Mouse (Mus musculus) heart, adult 9 months (tissue): ENCODE results near the gene Oas1h.
"Not testable (repeated sequence)": the region's sequence is repeated elsewhere in the genome, so short reads cannot be mapped to it uniquely, and the experiment has no call there.

Source experiments
- DNase-seq, 2 experiments: peaks; one replicate each; pipeline ENCODE4 v3.0.0; 2022; ENCODE audit warnings: low spot score in 2 of 2

Oas1h gene

DNA sequence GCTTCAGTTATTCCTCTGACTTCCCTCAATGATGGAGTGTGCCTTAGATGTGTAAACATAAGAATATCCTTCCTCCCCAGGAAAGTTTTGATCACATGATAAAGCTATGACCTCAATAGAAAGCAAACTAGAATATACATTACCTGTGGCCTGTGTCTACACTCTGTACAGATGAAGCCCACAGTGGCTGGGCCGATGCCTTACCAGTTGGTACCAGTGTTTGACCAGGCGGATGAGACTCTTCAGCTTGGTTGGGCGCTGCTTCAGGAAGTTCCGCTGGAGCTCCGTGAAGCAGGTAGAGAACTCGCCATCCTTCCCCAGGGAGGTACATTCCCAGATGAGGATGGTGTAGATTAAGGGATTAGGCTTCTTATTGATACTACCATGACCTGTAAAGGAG lies 20.5 kb downstream of the Oas1h start:
- DNase-seq, result not testable (repeated sequence)

DNA sequence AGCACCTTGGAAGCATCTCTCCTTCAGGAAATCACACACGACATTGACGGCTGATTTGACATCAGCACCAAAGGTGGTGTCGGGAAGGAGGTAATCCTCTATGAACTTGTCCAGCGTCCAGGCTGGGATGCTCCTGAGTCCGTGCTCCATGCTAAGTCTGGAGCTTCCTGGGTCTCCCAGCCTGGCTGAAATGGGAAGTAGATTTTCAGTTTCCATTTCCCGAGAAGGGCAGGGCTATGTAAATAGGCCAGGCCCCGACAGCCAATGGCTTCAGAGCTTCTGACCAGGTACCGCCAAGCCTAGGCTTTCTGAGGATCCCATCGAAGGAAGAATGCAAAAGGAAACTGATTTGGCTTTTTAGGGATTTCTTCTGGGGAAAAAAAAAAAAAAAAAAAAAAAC lies 26.2 kb downstream of the Oas1h start, which contains the start of gene Oas1g:
Oas1g (minus strand) TSS at position 201 of the 400 bp plus-strand sequence.
- DNase-seq, result not testable (repeated sequence)

DNA sequence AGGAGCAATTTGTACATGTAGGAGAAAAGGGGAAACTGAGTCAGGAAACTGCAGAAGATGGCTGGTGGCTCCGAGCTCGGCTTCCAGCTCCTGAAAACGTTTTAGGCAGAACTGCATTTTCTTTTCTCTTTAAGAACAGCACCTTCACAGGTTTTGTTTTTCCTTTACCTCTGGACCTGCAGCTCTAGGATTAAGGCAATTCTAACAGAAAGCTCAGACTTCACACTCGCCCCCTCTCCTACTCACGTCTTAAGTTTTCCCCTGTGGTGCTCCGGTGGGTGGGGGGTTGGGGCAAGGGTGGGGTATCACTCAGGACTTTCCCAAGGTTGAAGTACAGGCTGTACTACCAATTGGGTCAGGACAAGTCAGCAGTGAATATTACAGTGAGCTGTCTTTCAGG lies 26.6 kb downstream of the Oas1h start:
- DNase-seq, result no peak

DNA sequence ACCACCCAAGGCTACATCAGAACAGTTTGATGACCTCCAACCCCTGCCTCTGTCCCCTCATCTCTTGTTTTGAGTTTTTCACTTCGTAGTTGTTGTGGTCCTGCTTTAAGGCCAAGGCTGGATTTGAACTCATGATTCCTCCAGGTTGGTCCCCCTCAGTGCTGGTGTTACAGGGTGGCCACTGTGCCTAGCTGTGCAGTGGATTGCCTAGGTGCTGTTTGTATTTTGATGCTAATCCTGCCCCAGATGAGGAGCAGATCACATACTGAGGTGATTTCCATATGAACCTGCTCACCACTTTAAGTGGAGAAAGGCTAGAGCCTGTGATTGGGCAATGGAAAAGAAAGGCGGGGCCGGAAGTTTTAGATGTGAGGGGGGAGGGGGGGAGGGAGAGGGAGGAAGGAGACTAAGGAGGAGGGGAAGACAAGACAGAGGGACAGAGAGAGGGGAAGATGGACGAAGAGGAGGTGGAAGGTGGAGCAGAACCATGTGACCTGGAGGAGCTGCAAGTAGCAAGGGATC lies 27.1 kb downstream of the Oas1h start:
- DNase-seq, result not testable (repeated sequence)

DNA sequence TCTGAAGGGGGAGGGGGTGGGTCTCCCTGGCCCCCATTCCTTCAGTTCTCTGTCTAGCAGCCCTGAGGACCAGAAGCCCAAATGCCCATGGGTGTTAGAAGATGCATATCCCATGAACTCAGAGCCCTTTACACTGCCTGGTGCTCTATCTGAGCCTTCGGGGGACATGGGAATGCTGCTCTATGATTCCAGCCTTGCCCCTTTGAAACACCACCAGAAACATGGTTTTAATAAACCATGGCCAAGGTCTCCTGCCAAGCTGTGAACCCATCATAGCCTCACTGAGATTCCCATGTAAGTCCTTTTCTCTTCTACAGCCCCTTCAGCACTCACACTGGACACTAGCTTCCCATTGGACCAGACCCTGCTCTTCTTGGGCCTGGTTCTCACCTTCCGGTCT lies 28.8 kb downstream of the Oas1h start:
- no peak for DNase-seq

DNA sequence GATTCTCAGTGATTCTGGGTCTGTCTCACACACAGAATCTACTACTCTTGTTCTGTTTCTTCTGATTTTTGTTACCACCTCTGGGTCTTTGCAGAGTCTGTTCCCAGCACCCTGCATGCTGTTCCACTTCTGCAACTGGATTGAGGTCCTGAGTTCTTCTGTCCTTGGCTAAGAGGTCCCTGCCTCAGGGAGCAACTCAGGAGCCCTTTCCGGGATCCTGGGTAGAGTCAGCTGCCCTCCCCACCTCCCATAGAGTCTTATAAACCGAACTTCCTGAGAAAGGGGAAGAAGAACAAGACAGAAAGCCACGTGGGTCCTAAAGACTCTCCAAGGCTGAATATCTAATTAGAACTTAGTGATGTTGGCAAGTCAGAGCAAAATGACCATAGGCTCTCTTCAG lies 29.8 kb downstream of the Oas1h start:
- no peak for DNase-seq

DNA sequence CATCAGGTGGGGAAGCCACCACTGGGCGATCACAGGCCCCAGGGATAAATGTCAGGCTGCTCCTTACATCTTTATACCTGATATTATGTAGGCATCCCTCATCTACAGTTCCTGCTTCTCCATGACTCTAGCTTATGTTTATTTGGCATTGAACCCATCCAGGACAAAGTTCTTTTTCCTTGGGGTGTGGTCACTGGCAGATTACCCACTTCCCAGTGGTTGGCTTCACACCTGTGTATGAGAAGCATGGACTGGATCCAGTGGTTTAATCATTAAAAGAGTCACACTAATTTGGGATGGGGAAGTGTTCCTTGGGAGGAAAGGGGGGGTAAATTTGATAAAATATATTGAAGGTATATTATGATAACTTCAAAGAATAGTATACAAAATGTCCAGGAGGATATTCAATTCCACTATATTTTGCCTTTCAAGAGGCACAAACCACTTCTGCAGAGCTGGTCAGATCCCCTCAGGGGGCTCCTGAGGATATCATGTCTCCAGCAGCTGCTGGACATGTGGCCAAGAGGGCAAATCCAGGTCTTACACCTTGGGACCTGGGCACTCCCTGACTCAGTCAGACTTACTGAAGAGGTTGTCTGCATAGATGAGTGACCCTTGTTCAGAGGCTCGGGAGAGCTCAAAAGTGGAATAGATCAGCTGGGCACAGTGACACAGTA lies 30.5 kb downstream of the Oas1h start:
- not testable (repeated sequence) for DNase-seq

DNA sequence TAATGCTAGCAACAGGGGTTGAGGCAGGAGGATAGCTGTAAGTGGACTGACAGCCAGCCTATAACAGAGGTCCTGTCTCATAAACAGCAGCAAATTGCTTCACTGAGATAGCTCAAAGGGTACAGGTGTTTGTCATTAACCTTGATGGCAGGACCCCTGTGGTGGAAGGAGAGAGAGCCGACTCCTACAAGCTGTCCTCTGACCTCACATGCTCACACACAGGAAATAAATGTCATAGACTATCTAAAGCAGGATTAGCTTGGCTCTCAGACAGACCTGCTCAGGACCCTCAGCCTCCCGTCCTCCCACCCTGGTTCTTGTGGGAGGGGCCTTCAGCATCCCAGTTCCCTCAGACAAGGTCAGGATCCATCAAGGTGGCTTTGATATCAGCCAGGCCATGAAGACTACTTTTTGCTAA lies 31.0 kb downstream of the Oas1h start:
- DNase-seq, result no peak

DNA sequence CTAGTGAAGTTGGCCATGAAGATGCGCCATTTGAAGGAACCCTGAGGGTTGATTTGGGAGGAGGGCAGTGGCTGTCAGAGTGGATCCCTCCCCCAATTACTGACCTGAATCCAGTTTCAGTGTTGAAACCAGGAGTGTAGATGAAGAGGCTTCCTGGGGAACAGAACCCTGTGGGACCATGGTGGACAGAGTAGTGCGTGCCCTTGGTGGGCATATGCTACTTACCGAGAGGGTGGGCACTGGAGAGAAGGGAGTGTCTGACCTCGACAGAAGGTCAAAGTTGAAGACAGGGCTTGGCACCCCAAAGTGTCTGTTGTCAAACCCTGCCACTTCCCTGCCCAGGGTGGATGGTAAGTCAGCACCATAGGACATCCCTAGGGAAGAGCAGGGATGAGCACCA lies 32.6 kb downstream of the Oas1h start:
- DNase-seq, result not testable (repeated sequence)

DNA sequence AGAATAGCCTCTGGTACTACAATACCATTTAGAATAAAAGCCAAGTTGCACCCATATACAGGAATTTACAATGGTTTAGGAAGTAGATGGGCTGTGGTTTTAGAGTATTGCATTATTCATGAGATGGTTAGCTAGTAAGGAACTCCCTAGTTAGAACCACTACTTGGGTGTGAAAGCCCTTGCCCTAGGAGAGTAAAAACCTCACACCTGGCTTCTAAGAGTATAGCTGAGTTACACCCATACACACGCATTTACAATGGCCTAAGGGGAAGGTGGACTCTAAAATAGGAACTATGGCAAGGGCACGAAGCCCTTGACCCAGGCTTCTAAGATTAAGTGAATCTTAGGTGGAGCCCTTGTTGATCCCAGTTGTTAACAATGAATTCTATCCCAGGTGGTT lies 33.5 kb downstream of the Oas1h start:
- not testable (repeated sequence) for DNase-seq

DNA sequence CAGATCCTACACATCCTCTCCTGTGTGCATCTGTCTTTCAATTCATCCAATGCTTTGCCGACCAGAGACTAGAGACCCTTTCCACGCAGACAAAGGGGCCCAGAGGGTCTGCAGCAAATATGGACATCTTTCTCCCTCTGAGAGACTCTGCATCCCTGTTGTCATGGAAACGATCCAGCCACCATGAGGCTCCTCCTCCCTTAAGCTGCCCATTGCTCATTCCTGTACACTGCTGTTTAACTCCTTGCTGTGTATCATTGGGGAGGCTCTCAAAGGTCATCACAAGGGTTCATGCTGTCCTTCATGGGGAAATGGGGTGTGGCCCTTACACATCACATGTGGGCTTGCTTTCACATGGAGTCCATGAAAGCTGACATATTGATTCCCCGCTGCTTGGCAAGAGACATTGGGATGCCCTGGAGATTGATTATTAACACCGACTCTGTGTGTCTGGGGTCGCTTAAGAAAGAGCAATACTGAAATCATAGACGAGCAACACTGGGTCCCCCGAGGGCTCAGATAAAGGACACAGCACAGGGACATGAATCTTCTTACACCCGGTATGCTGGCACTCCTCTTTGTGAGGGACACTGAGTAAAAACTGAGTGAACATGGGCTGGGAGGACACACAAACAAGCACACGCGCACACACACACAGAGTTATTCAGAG lies 34.1 kb downstream of the Oas1h start:
- no peak for DNase-seq

DNA sequence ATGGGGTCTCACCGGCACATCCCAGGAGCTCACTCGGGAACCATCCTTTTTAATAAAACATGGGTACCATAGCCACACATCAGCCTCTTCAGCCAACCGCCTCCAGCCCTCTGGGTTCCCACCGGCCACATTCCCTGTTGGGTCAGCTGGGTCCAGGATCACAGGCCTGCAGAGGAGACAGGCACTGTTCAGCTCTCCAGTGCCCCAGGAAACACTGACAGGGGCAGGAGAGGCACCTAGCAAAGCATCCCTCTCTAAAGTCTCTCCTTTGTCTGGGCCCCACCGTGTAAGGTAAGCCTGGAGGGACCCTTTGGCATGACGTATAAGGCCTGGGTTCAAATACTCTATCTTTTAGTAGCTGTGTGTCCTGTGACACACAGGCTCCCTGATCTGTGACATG lies 37.1 kb downstream of the Oas1h start:
- DNase-seq, result no peak

DNA sequence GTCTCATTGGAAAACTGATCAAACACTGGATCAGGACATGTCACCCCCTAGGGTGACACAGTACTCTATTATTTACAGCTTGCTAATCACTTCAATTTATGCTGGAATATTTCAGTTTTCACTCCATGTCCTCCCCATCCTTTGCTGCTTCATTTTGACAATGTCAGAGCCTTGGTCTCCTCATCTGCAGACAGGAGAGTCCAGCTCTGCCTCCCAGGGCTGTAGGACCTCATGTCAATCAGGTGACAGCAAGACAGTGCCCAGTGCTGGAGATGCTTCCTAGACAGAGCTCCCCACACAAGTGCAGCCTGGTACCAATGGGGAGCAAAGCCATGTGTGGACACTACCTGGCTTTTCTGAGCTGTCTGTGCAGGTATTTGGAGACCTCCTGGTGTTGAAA lies 37.5 kb downstream of the Oas1h start:
- DNase-seq, result no peak

DNA sequence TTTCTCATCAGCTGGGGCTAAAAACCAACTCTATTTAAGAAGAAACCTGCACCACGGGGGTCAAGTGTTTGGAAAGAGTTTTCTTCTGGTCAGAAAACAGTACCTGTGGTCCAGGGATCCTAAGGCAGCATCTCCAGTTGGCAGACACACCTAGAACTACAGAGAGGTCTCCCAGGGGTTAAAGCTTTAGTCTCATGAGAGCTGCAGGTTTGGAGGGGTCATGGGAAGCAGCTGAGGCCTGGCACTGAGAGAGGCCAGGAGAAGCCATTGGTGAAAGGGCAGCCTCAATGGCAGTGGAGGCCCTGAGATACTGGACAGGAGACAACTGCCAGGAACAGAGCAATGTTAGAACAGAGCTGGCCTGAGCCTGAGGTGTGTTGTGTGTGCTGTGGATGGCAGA lies 39.4 kb downstream of the Oas1h start:
- no peak for DNase-seq

DNA sequence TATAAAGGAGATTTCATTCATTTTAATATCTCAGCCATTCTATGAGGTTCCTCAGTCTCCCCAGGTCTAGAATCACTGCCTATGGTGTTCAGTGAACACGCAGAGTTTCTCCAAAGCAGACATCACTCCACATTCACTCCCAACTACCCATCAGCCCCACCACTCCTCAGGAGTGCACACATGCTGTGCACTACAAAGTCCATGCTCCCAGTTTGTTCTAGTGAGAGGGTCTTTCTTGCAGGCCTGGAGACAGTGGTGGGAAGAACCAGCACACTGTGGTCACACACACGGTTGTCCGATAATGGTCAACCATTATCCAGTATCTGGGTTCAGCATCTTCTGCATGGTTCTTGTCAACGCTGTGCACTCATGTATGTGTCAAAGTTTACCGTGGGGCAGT lies 40.8 kb downstream of the Oas1h start:
- DNase-seq, result no peak

DNA sequence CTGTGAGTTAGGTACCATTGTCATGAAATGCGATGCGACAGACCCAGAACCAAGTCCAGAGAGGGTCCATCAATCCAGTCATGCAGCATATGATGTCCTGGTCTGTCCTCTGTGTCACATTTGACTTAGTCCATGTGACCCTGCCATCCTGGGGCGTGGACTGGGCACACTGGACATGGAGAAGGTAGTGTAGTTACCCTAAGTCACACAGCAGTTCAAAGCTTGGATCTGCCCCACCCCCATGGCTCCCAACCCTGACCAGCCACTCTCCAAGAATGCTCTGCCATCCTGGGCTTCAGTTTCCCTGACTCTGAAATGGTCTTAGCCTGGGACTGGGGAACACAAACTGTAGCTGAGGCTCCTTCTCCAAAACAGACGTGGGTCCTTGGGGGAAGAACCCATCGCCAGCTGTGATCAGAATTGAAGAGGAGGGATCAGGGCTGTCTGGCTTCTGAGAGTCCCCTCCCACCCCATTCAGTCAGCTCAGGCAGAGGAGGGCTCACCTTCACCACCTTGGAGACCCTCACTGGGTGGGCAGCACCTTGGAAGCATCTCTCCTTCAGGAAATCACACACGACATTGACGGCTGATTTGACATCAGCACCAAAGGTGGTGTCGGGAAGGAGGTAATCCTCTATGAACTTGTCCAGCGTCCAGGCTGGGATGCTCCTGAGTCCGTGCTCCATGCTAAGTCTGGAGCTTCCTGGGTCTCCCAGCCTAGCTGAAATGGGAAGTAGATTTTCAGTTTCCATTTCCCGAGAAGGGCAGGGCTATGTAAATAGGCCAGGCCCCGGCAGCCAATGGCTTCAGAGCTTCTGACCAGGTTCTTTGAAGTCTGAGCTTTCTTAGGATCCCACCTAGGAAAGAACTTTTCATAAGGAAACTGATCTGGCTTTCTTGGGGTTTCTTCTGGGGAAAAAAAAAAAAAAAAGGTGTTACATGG lies 45.8 kb downstream of the Oas1h start, which contains the start of gene Oas1a:
Oas1a (minus strand) TSS at position 731 of the 943 bp plus-strand sequence.
- not testable (repeated sequence) for DNase-seq

DNA sequence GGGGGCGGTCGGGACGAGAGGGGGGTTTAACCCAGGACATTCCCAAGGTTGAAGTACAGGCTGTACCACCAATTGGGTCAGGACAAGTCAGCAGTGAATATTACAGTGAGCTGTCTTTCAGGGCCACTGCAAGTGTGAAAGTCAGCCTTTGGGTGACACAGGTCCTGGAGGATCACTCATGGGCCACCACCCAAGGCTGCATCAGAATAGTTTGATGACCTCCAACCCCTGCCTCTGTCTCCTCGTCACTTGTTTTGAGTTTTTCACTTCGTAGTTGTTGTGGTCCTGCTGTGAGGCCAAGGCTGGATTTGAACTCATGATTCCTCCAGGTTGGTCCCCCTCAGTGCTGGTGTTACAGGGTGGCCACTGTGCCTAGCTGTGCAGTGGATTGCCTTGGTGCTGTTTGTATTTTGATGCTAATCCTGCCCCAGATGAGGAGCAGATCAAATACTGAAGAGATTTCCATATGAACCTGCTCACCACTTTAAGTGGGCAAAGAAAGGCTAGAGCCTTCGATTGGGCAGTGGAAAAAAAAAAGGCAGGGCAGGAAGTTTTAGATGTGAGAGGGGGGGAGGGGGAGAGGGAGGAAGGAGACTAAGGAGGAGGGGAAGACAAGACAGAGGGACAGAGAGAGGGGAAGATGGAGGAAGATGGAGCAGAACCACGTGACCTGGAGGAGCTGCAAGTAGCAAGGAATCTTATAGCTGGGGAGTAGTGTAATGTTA lies 47.1 kb downstream of the Oas1h start:
- DNase-seq, result no peak

DNA sequence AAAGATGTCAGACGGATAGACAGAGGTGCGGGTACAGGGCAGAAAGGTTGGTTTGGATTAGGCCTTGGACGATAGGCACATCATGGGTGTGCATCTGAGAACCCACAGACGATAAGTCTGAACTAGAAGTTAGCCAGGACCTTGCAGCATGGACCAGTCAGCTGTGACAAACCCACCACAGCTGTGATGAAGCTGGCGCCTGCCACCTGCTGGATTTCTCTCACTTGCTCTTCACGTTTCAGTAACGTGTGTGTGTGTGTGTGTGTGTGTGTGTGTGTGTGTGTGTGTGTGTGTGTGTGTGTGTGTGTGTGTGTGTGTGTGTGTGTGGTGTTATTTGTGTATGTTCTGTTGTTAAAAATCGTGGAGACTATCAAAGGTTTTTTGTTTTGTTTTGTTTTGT lies 53.0 kb downstream of the Oas1h start, which contains the start of gene Oas1d:
Oas1d (plus strand) TSS at position 333 of the 400 bp plus-strand sequence.
- not testable (repeated sequence) for DNase-seq

DNA sequence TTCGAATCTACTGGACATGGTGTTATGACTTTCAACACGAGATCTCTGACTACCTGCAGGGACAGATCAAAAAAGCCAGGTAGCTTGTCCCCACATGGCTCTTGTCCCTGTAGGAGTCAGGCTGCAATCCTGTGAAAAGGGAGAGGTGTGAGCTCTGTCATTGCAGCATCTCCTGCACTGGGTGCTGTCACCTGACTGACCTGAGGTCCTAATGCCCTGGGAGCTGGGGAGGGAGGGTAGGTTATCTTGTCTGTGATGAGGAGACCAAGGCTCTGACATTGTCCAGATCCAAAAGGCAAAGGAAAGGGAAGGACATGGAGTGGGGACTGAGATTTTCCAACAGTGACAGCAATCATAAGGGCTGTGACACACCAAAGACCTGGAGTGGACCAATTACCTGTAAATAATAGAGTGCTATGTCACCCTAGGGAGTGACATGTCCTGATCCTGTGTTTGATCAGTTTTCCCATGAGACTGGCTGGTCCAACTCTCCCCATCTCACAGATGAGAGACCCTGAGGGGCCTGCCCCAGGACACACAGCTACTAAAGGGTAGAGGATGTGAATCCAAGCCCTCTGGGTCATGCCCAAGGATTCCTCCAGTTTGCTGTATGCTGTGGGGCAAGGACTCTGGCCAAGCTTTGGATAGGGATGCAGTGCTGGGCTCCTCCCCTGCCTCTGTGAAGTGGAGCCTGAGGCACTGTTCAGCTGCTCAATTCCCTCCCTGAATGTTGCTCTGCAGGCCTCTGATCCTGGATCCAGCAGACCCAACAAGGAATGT lies 58.1 kb downstream of the Oas1h start:
- not testable (repeated sequence) for DNase-seq

DNA sequence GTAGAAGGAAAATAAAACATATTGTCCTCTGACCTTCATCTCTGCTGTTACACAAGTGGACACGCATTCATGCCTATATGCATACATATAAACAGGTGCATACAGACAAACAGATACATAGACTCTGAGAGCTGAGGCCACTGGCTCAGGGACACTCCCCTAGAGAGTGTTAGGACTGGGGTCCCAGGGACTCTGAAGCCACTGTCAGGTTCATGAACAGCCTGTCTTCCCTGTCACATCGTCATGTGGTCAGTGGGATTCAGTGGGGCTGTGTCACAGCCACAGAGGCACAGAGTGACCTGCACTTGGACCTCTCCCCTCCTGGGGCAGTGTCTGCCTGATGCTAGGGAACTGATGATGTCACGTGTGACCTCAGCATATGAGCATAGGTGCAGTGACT lies 59.1 kb downstream of the Oas1h start:
- DNase-seq, result no peak
